Mouse (Mus musculus) stomach, embryonic 16.5 days (tissue): ENCODE results near the gene Fras1. TPM values are rescaled to one million over a fixed set of nuclear protein-coding genes. Genes with fewer than 3 reads are reported as not detected.

Experiments used
- ATAC-seq: fragments of 200-750 bp; cut with Nextera tagmentation; 2 replicates; pipeline ENCODE4 v1.8.0; 2017; ENCODE audit warnings: moderate number of reproducible peaks, moderate TSS enrichment; ENCODE audit not compliant: insufficient read depth, low FRiP score
- H3K27ac ChIP-seq: fragments of 300-500 bp; sonication (generic); 2 replicates; pipeline ENCODE4 v1.5.1; 2014; ENCODE audit warnings: low read length
- H3K27me3 ChIP-seq: fragments of 300-500 bp; sonication (generic); 2 replicates; pipeline ENCODE4 v1.6.1; 2014; ENCODE audit warnings: low read length, control low read depth, mixed read lengths; ENCODE audit not compliant: control insufficient read depth, insufficient read depth
- H3K36me3 ChIP-seq: fragments of 300-500 bp; sonication (generic); 2 replicates; pipeline ENCODE4 v1.6.1; 2014; ENCODE audit warnings: low read length; ENCODE audit not compliant: control insufficient read depth, insufficient read depth
- H3K4me1 ChIP-seq: fragments of 300-500 bp; sonication (generic); 2 replicates; pipeline ENCODE4 v1.6.1; 2014; ENCODE audit warnings: low read length, control low read depth, mixed read lengths; ENCODE audit not compliant: control insufficient read depth, insufficient read depth
- H3K4me2 ChIP-seq: fragments of 300-500 bp; sonication (generic); 2 replicates; pipeline ENCODE4 v1.6.1; 2014; ENCODE audit warnings: low read depth, low read length, mixed read lengths
- H3K4me3 ChIP-seq: fragments of 300-500 bp; sonication (generic); replicated peaks from 2 replicates; pipeline ENCODE4 v1.5.1; 2014; ENCODE audit warnings: mild to moderate bottlenecking, low read length
- H3K9ac ChIP-seq: fragments of 300-500 bp; sonication (generic); 2 replicates; pipeline ENCODE4 v1.6.1; 2014; ENCODE audit warnings: low read length
- H3K9me3 ChIP-seq: fragments of 300-500 bp; sonication (generic); replicated peaks from 2 replicates; pipeline ENCODE4 v1.6.1; 2016; ENCODE audit warnings: low read length, control low read depth; ENCODE audit not compliant: control insufficient read depth
- WGBS: fragments of 180-500 bp; shearing (Covaris S2); extraction: QIAGEN DNeasy Blood & Tissue Kit; methylation state at CpG from one replicate; pipeline ENCODE4 v1.1.7; 2014; 5-methylcytosine and 5-hydroxymethylcytosine counted together
- polyA plus RNA-seq: library from polyadenylated mRNA; unstranded; fragments of >200 nt; fragmentation: Nextera tagmentation; extraction: Ambion mirVana; gene quantifications from 2 replicates; pipeline ENCODE4 v1.2.1, GENCODE M21; 2015

Gene Fras1
- polyA plus RNA-seq, 1 experiment from 2014 or later: 18.3 TPM

DNA sequence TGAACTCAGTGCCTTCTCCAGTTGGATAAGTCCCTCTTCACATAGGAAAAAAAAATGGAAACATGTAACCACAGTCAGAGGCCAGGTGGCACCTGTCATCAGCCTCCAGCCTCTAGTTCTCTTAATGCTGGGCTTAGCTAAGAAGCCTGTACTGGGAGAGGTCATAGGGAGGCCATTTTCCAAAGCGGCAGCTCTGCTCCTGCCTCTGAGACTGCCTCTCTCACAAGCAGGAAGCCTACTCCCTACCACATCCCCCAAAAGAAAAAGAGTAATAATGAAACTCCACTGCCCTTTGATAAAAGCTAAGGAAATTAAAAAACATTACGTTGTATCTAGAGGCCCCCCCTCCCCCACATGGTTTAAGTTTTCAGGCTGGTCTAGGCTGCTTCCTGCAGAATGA is 309.0 kb downstream of the Fras1 start:
- WGBS: 49% methylated on average over 2 of the region's 2 CpGs
- no peak overlapping the region for H3K4me2 ChIP-seq
- H3K36me3 ChIP-seq: peaks cover 3% of the 10 kb centered on the region; the same call in 1 of the 2 replicates
- H3K4me3 ChIP-seq: no peak overlapping the region
- ATAC-seq: no peak
- H3K27ac ChIP-seq: no peak overlapping the region
- no peak overlapping the region for H3K9ac ChIP-seq
- H3K9me3 ChIP-seq: no peaks in the 10 kb centered on the region
- no peaks in the 10 kb centered on the region for H3K27me3 ChIP-seq
- H3K4me1 ChIP-seq: no peaks in the 10 kb centered on the region

DNA sequence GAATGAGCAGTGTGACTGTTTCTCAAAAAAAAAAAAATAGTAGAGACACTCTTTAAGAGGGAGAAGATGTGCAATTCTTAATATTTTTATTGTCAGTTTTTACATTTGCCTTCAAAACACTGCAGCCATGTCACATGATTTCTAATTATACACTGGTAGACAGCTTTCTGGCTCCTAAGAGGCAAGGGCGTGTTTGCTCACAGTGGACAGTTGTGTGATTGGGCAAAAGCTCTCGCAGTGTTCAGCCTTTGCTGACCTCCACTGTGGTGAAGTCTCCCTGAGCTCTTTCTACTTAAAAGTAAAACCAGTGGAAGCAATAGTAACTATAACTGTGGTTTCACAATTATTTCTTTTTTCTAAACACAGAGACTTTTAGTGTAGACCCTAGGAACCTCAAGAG is 315.1 kb downstream of the Fras1 start:
- H3K27ac ChIP-seq: no peak overlapping the region
- H3K9ac ChIP-seq: no peak overlapping the region
- H3K4me3 ChIP-seq: no peak overlapping the region
- no peak for ATAC-seq
- no peaks in the 10 kb centered on the region for H3K27me3 ChIP-seq
- no peaks in the 10 kb centered on the region for H3K9me3 ChIP-seq
- 78% methylated on average over 2 of the region's 2 CpGs for WGBS
- H3K4me2 ChIP-seq: no peak overlapping the region
- peaks cover 3% of the 10 kb centered on the region; the same call in 1 of the 2 replicates for H3K36me3 ChIP-seq
- H3K4me1 ChIP-seq: no peaks in the 10 kb centered on the region

GRCm38 (mm10) chr5:96698972-96699371 is 325.2 kb downstream of the Fras1 start:
- no peak overlapping the region for H3K4me3 ChIP-seq
- no peak overlapping the region for H3K4me2 ChIP-seq
- no peaks in the 10 kb centered on the region for H3K4me1 ChIP-seq
- no peak overlapping the region for H3K9ac ChIP-seq
- no peaks in the 10 kb centered on the region for H3K36me3 ChIP-seq
- no peak for ATAC-seq
- 73% methylated on average over 8 of the region's 8 CpGs for WGBS
- no peaks in the 10 kb centered on the region for H3K9me3 ChIP-seq
- H3K27ac ChIP-seq: no peak overlapping the region
- H3K27me3 ChIP-seq: no peaks in the 10 kb centered on the region

DNA sequence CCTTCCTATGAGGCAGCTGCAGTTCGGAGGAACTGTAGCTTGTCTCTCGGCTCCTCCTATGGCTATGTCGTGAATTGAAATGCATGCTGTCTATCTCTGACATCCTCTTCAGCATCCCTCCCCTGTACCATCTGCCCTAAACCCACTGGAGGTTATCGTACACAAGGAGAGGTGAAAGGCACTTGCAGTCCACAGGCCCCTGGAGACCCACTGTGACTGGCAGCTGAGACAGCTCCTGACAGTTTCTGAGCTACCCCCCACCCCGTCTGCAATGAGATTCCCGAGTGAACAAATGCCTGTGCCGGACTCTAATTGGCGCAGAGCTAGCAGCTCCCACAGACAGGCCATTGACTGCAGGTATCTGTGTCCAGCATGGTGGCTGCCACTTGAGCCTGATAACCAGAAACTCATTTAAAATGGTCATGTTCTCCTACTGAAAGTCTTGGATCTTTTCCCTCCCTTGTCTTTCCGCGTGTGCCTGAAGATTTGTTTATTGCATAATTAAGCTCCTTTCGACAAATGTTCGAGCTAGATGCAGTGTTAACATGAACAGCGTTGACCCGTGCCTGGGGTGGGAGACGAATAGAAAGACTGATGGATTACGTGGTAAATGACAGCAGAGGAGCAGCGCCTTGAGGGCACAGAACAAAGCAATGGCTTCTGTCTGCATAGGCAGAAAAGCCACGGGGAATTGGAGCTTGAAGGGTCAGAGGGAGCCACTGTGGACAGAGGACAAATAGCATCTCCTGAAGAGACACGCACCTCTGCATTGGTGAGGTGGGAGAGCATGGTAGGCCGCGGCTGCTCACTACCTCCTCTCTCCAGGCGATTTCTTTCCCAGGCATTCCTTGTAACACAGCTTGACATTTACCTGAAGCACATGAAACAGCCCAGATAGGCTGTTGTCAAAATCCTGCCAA is 329.2 kb downstream of the Fras1 start:
- ATAC-seq: no peak
- no peaks in the 10 kb centered on the region for H3K36me3 ChIP-seq
- H3K27ac ChIP-seq: no peak overlapping the region
- no peak overlapping the region for H3K4me2 ChIP-seq
- no peak overlapping the region for H3K9ac ChIP-seq
- no peaks in the 10 kb centered on the region for H3K27me3 ChIP-seq
- no peaks in the 10 kb centered on the region for H3K4me1 ChIP-seq
- H3K4me3 ChIP-seq: no peak overlapping the region
- no peaks in the 10 kb centered on the region for H3K9me3 ChIP-seq
- 49% methylated on average over 22 of the region's 22 CpGs for WGBS

DNA sequence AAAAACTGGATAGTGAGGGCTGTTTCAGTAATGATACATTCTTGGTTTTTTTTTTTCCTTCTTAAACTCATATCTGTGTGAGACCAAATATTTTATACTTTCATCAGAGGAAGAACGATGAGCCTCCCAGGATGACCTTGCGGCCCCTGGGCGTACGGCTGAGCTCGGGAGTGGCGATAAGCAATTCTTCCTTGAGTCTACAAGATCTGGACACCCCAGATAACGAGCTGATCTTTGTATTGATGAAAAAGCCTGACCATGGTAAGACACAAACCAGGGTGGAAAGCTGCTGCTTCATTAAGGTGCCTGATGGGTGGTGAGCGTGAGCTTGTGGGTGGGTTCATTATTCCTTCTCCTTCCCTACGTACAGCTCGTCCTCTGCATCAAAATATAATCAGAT is 334.8 kb downstream of the Fras1 start:
- H3K36me3 ChIP-seq: no peaks in the 10 kb centered on the region
- ATAC-seq: no peak
- no peak overlapping the region for H3K27ac ChIP-seq
- H3K9me3 ChIP-seq: no peaks in the 10 kb centered on the region
- no peaks in the 10 kb centered on the region for H3K4me1 ChIP-seq
- no peak overlapping the region for H3K4me3 ChIP-seq
- H3K27me3 ChIP-seq: no peaks in the 10 kb centered on the region
- 81% methylated on average over 10 of the region's 10 CpGs for WGBS
- H3K4me2 ChIP-seq: no peak overlapping the region
- no peak overlapping the region for H3K9ac ChIP-seq

DNA sequence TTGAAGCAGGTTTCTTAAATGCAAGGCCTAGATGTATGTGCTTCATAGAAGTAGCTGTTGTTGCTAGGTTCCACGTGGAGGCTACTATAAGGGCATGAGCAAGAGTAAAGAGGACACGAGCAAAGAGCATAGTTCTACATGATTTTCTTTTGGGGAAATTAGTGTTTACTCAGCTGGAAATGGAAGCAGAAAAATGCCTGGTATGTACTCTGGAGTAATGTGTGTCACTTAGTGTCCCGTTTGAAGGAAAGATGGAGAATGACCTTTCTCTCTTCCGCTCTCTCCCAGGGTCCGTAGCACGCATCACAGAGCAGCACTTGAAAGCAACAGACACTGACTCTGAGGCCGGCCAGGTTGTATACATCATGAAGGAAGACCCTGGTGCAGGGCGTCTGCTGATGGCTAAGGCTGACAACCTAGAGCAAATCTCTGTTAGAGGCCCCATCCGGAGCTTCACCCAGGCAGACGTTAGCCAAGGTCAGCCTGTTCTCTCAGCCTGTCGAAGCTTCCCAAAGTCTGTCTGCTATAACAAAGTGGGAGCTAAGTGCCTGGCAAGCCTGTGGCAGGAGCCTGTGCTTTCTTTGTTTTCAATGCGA is 338.4 kb downstream of the Fras1 start:
- Histone ChIP-seq H3K36me3 (no peaks in the 10 kb centered on the region), H3K9me3 (no peaks in the 10 kb centered on the region), H3K4me1 (no peaks in the 10 kb centered on the region), H3K4me2 (no peak overlapping the region), H3K27me3 (no peaks in the 10 kb centered on the region), H3K27ac (no peak overlapping the region), H3K4me3 (no peak overlapping the region), H3K9ac (no peak overlapping the region)
- ATAC-seq: no peak
- 40% methylated on average over 12 of the region's 12 CpGs for WGBS

- Histone ChIP-seq H3K36me3 (no peaks in the 10 kb centered on the region), H3K9me3 (no peaks in the 10 kb centered on the region), H3K4me3 (no peak overlapping the region), H3K4me2 (no peak overlapping the region), H3K4me1 (no peaks in the 10 kb centered on the region), H3K9ac (no peak overlapping the region), H3K27ac (no peak overlapping the region), H3K27me3 (no peaks in the 10 kb centered on the region)
- WGBS: 75% methylated on average over 4 of the region's 4 CpGs
- ATAC-seq: no peak
Observed at GRCm38 (mm10) chr5:96712799-96713198, 339.0 kb downstream of the Fras1 start.

DNA sequence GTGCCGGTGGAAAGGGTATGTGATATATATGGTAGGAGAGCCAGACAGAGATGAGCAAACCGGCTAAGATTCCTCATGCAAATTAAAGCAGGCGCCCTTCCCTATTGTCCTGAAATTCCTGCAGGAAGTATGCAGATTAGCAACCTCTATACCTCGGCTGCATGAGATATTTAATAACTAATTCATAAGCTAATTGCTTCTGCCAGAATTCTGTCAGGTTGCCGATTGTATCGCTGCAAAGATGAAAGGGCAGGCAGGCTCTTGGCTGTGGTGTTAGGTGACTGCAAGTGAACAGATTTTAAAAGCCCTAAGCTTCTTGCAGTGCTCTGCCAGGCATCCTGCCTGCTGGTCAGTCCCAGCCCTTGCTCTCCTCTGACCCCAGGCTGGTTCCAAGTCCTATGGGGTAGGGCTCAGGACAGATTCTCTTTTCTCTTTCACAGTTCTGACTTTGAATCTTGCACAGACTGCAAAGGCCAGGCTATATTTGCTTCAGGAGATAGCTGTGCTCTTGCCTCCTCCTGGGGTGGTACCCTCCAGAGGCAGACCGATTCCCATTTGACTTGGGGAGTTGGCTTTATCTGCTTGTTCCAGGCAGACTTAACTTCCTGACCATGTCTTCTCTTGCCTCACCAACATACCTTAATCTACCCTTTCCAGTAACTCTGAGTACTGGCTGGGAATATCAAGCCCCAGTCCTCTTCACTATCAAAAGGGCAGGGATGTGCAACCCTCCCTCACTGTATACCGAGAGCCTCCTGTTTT is 342.7 kb downstream of the Fras1 start:
- Histone ChIP-seq H3K4me1 (no peaks in the 10 kb centered on the region), H3K27me3 (no peaks in the 10 kb centered on the region), H3K36me3 (no peaks in the 10 kb centered on the region), H3K4me3 (no peak overlapping the region), H3K4me2 (no peak overlapping the region), H3K9ac (no peak overlapping the region), H3K27ac (no peak overlapping the region), H3K9me3 (no peaks in the 10 kb centered on the region)
- WGBS: 66% methylated on average over 8 of the region's 8 CpGs
- ATAC-seq: no peak

- Histone ChIP-seq H3K4me2 (no peak overlapping the region), H3K9me3 (no peaks in the 10 kb centered on the region), H3K9ac (no peak overlapping the region), H3K27me3 (no peaks in the 10 kb centered on the region), H3K27ac (no peak overlapping the region), H3K4me3 (no peak overlapping the region), H3K36me3 (no peaks in the 10 kb centered on the region), H3K4me1 (no peaks in the 10 kb centered on the region)
- no peak for ATAC-seq
- 86% methylated on average over 4 of the region's 4 CpGs for WGBS
Observed at GRCm38 (mm10) chr5:96717690-96718089, 343.9 kb downstream of the Fras1 start.
